Mouse (Mus musculus) cerebellum, adult 2 months (tissue): ENCODE data around the gene Pcsk1n.

ENCODE experiments used
- CTCF ChIP-seq: fragments of 200-500 bp; IDR thresholded peaks from 2 replicates; pipeline ENCODE4 v1.5.1; 2011; ENCODE audit warnings: low read depth, mild to moderate bottlenecking, control low read depth, low read length, moderate library complexity, borderline replicate concordance; ENCODE audit not compliant: insufficient read depth
- POLR2A ChIP-seq: fragments of 200-500 bp; IDR thresholded peaks from 2 replicates; pipeline ENCODE4 v1.6.1; 2011; ENCODE audit warnings: low read length, control low read depth, borderline replicate concordance; ENCODE audit not compliant: insufficient read depth

GRCm38 (mm10) chrX:7904441-7904840, 15.2 kb upstream of the Pcsk1n start:
- TF ChIP-seq CTCF (no peak), POLR2A (no peak)
